Mouse (Mus musculus) small intestine, adult 2 months (tissue): Measurements from ENCODE around the gene Ccdc90b. TPM values are rescaled to one million over a fixed set of nuclear protein-coding genes. Genes with fewer than 3 reads are reported as not detected.

Experiments
- H3K27ac ChIP-seq: fragments of 200-500 bp; 2 replicates; pipeline ENCODE4 v1.5.1; 2012; ENCODE audit warnings: low read depth, low read length, control low read depth, inconsistent platforms; ENCODE audit not compliant: insufficient read depth
- H3K27me3 ChIP-seq: fragments of 200-500 bp; 2 replicates; pipeline ENCODE4 v1.6.1; 2012; ENCODE audit warnings: mild to moderate bottlenecking, moderate library complexity, low read length, inconsistent platforms; ENCODE audit not compliant: control insufficient read depth, insufficient read depth
- H3K36me3 ChIP-seq: fragments of 200-500 bp; 2 replicates; pipeline ENCODE4 v1.6.1; 2012; ENCODE audit warnings: mild to moderate bottlenecking, low read length, control low read depth, inconsistent platforms; ENCODE audit not compliant: control insufficient read depth, insufficient read depth
- H3K4me1 ChIP-seq: fragments of 200-500 bp; 2 replicates; pipeline ENCODE4 v1.6.1; 2012; ENCODE audit warnings: low read length, inconsistent platforms, mixed read lengths; ENCODE audit not compliant: control insufficient read depth, insufficient read depth, insufficient read length
- H3K4me3 ChIP-seq: fragments of 200-500 bp; 2 replicates; pipeline ENCODE4 v1.5.1; 2012; ENCODE audit warnings: low read depth, mild to moderate bottlenecking, control low read depth, inconsistent platforms, low read length, moderate library complexity
- CTCF ChIP-seq: fragments of 200-500 bp; IDR thresholded peaks from 2 replicates; pipeline ENCODE4 v1.5.1; 2012; ENCODE audit warnings: low read depth, mild to moderate bottlenecking, control low read depth, inconsistent platforms, low read length, moderate library complexity, mixed read lengths; ENCODE audit not compliant: insufficient replicate concordance, insufficient read length; ENCODE audit errors: extremely low read depth
- POLR2A ChIP-seq: fragments of 200-500 bp; IDR thresholded peaks from 2 replicates; pipeline ENCODE4 v1.6.1; 2012; ENCODE audit warnings: low read depth, mild to moderate bottlenecking, control low read depth, inconsistent platforms, low read length, moderate library complexity
- WGBS: fragments of 180-500 bp; shearing (Covaris S2); methylation state at CpG from one replicate; pipeline ENCODE4 v1.1.7; 2018; 5-methylcytosine and 5-hydroxymethylcytosine counted together
- polyA plus RNA-seq: library from polyadenylated mRNA; depleted of rRNA; stranded (reverse); fragments of >200 nt; gene quantifications from 2 replicates; pipeline ENCODE4 v1.2.3, GENCODE M21; 2012; rRNA removed

Gene Ccdc90b
- polyA plus RNA-seq, 1 experiment, result 2.3 TPM

- Histone ChIP-seq H3K4me3 (no peak overlapping the region), H3K4me1 (no peaks in the 10 kb centered on the region), H3K36me3 (no peaks in the 10 kb centered on the region), H3K27ac (no peak overlapping the region), H3K27me3 (no peaks in the 10 kb centered on the region)
- WGBS, result 88% methylated on average over 2 of the region's 2 CpGs
- TF ChIP-seq POLR2A (no peak), CTCF (no peak)
Measured at GRCm38 (mm10) chr7:92590842-92591241, 29.9 kb downstream of the Ccdc90b start.

GRCm38 (mm10) chr7:92604961-92605360 is 44.0 kb downstream of the Ccdc90b start:
- TF ChIP-seq CTCF (no peak), POLR2A (no peak)
- no peaks in the 10 kb centered on the region for H3K4me1 ChIP-seq
- WGBS, result 90% methylated on average over 7 of the region's 7 CpGs

GRCm38 (mm10) chr7:92610830-92611229 is 49.9 kb downstream of the Ccdc90b start:
- 83% methylated on average over 7 of the region's 7 CpGs for WGBS
- Histone ChIP-seq H3K4me1 (no peaks in the 10 kb centered on the region), H3K27ac (no peak overlapping the region), H3K36me3 (no peaks in the 10 kb centered on the region), H3K27me3 (no peaks in the 10 kb centered on the region), H3K4me3 (no peak overlapping the region)
- TF ChIP-seq CTCF (no peak), POLR2A (no peak)

More at GRCm38 (mm10) chr7:92604961-92605360, 44.0 kb downstream of the Ccdc90b start:
- Histone ChIP-seq H3K27me3 (no peaks in the 10 kb centered on the region), H3K4me3 (no peak overlapping the region), H3K36me3 (no peaks in the 10 kb centered on the region), H3K27ac (no peak overlapping the region)

DNA sequence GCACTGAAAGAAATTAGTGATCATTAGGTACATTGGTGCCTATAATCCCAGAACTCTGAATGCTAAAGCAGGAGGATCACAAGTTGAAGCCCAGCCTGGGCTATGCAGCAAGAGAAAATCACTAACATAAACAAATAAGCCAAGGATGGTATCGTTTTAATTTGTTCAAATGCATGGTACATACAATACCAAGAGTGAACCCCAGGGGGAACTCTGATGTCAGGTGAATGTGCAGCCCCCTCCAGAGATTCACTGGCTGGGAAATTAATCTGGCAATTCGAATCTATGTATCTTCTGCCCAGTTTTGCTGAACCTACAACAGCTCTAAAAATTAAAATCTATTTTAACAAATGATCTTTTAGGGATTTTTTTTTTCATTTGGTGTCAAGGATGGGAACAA is 63.5 kb downstream of the Ccdc90b start:
- Histone ChIP-seq H3K36me3 (no peaks in the 10 kb centered on the region), H3K27ac (no peak overlapping the region)

GRCm38 (mm10) chr7:92630167-92630566 is 69.2 kb downstream of the Ccdc90b start:
- H3K4me3 ChIP-seq, result no peak overlapping the region
- no peaks in the 10 kb centered on the region for H3K27me3 ChIP-seq
- H3K4me1 ChIP-seq, result no peaks in the 10 kb centered on the region
- no peak overlapping the region for H3K27ac ChIP-seq
- WGBS, result 47% methylated on average over 2 of the region's 2 CpGs
- TF ChIP-seq POLR2A (no peak), CTCF (no peak)
- H3K36me3 ChIP-seq, result no peaks in the 10 kb centered on the region

More for the DNA sequence above, 63.5 kb downstream of the Ccdc90b start:
- Histone ChIP-seq H3K27me3 (no peaks in the 10 kb centered on the region), H3K4me3 (no peak overlapping the region), H3K4me1 (no peaks in the 10 kb centered on the region)
- WGBS, result 29% methylated on average over 2 of the region's 2 CpGs
- TF ChIP-seq POLR2A, result no peak
- no peak for TF ChIP-seq CTCF

Other genes with a start within 250 kb of the Ccdc90b start
- 0.22 and 0.42 TPM in 2 replicates for gene Ankrd42, start 76.0 kb downstream of the Ccdc90b start, polyA plus RNA-seq
- gene Pcf11, start 108.8 kb downstream of the Ccdc90b start, polyA plus RNA-seq, result 3.2 and 9.4 TPM in 2 replicates
- 1.7 and 6.9 TPM in 2 replicates for gene Rab30, start 180.5 kb downstream of the Ccdc90b start, polyA plus RNA-seq